In the genomic region with DNA sequence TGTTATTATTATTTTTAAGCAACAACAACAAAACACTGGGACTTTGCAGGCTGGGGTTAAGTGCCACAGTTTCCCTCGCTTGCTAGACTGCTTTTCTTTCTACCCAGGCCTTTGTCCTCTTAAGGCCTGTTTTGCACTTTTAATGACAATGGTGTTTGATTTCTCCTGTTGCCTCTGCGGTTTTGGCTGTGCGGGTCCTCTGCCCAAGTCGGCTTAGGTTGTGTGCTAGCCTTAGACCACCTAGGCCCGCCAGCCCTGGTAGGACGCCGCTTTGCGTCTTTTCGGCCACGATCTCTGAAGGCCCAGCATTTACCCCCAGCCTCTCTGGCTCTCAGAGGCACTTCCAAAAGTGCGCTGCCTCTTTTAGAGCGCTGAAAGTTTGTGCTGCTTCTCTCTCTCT, we compare ENCODE assay signal across 12 mouse cellular contexts. TPM values are rescaled to one million over a fixed set of nuclear protein-coding genes. Genes with fewer than 3 reads are reported as not detected.
DNase-seq lines count a peak whose midpoint lies in the region; ATAC-seq lines count a peak whose summit lies in the region.
"Had no signal": no experiment of that assay in that cellular context is flagged by ENCODE, and none has a peak within 500 bp of the region (broad histone marks: within the 10 kb centered on the region; RNA-seq: fewer than 3 reads in every experiment).

No protein-coding gene starts in this region.

- ATAC-seq in midbrain, embryonic 11.5 days (ENCODE audit: low FRiP score), result no peak
- no peak for ATAC-seq in midbrain, embryonic 14.5 days (ENCODE audit: low FRiP score, low TSS enrichment)
- ATAC-seq in embryonic facial prominence, embryonic 14.5 days (ENCODE audit: low read depth), result no peak
- ATAC-seq in limb, embryonic 12.5 days (ENCODE audit: insufficient number of reproducible peaks, insufficient read depth, low FRiP score, low TSS enrichment, low read depth), result no peak

- H3K9ac ChIP-seq in midbrain, embryonic 11.5 days (ENCODE audit: low read length), result no peak overlapping the region
- H3K9ac ChIP-seq in midbrain, embryonic 14.5 days (replicated peaks; ENCODE audit: low read length), result no peak overlapping the region
- H3K9ac ChIP-seq in embryonic facial prominence, embryonic 14.5 days (ENCODE audit: low read depth, low read length), result peak overlapping the region; percentile 66
- H3K9ac ChIP-seq in limb, embryonic 12.5 days (replicated peaks), result no peak overlapping the region

- no peaks in the 10 kb centered on the region for H3K9me3 ChIP-seq in midbrain, embryonic 11.5 days (ENCODE audit: control insufficient read depth, low read length)
- H3K9me3 ChIP-seq in midbrain, embryonic 14.5 days (ENCODE audit: control insufficient read depth, low read length), result no peaks in the 10 kb centered on the region
- H3K9me3 ChIP-seq in embryonic facial prominence, embryonic 14.5 days (ENCODE audit: control insufficient read depth, low read length), result no peaks in the 10 kb centered on the region
- no peaks in the 10 kb centered on the region for H3K9me3 ChIP-seq in limb, embryonic 12.5 days

- H3K36me3 ChIP-seq in midbrain, embryonic 11.5 days (ENCODE audit: control insufficient read depth, insufficient read depth, low read length), result no peaks in the 10 kb centered on the region
- no peaks in the 10 kb centered on the region for H3K36me3 ChIP-seq in midbrain, embryonic 14.5 days (ENCODE audit: control insufficient read depth, insufficient read depth, low read length)
- H3K36me3 ChIP-seq in embryonic facial prominence, embryonic 14.5 days (ENCODE audit: control insufficient read depth, insufficient read depth, low read length), result no peaks in the 10 kb centered on the region
- H3K36me3 ChIP-seq in limb, embryonic 12.5 days, result no peaks in the 10 kb centered on the region
- H3K36me3 ChIP-seq: G1E had no signal

- no peak overlapping the region for H3K4me3 ChIP-seq in midbrain, embryonic 11.5 days (ENCODE audit: low read depth, low read length)
- no peak overlapping the region for H3K4me3 ChIP-seq in midbrain, embryonic 14.5 days (replicated peaks; ENCODE audit: low read depth, low read length)
- peak overlapping the region; percentile 42 for H3K4me3 ChIP-seq in embryonic facial prominence, embryonic 14.5 days (ENCODE audit: low read depth, low read length)
- H3K4me3 ChIP-seq in limb, embryonic 12.5 days (replicated peaks), result no peak overlapping the region

- peaks cover 16% of the 10 kb centered on the region for H3K4me1 ChIP-seq in midbrain, embryonic 11.5 days (ENCODE audit: control insufficient read depth, insufficient read depth, low read length)
- H3K4me1 ChIP-seq in midbrain, embryonic 14.5 days (ENCODE audit: control insufficient read depth, insufficient read depth, low read length), result peaks cover 9% of the 10 kb centered on the region; the same call in 1 of the 2 replicates
- H3K4me1 ChIP-seq in embryonic facial prominence, embryonic 14.5 days (ENCODE audit: control insufficient read depth, insufficient read depth, low read length), result 0 out of 2 replicates have a peak, but pooled peaks cover 3% of the 10 kb centered on the region
- H3K4me1 ChIP-seq in limb, embryonic 12.5 days (replicated peaks), result peaks cover 36% of the 10 kb centered on the region

- DNase-seq in heart, adult 11 months, result peak; percentile 69
- DNase-seq in heart, adult 9 months (ENCODE audit: low spot score in 2 of 2), result no peak
- peak; percentile 94 for DNase-seq in midbrain, embryonic 11.5 days (ENCODE audit: low spot score, missing footprints)
- no peak for DNase-seq in midbrain, embryonic 14.5 days
- DNase-seq in embryonic facial prominence, embryonic 14.5 days (ENCODE audit: low spot score), result no peak
- no peak for DNase-seq in layer of hippocampus, postnatal 25 days (ENCODE audit: extremely low spot score in 1 of 2, low spot score in 1 of 2)
- no peak for DNase-seq in urinary bladder, postnatal 36 days (ENCODE audit: low spot score in 2 of 2)
- DNase-seq: gastrocnemius, postnatal 14 days; heart, postnatal 14 days had no signal

- no peak overlapping the region for H3K4me2 ChIP-seq in midbrain, embryonic 11.5 days
- H3K4me2 ChIP-seq in midbrain, embryonic 14.5 days (ENCODE audit: low read length), result no peak overlapping the region
- H3K4me2 ChIP-seq in embryonic facial prominence, embryonic 14.5 days (ENCODE audit: low read depth, low read length), result peak overlapping the region; percentile 64
- H3K4me2 ChIP-seq in limb, embryonic 12.5 days, result 0 out of 2 replicates have a peak overlapping the region, but pooled peaks have one; percentile 53

- no peak overlapping the region for H3K27ac ChIP-seq in midbrain, embryonic 11.5 days (ENCODE audit: low read depth, low read length)
- H3K27ac ChIP-seq in midbrain, embryonic 14.5 days (replicated peaks; ENCODE audit: low read depth, low read length), result no peak overlapping the region
- peak overlapping the region; percentile 67 for H3K27ac ChIP-seq in embryonic facial prominence, embryonic 14.5 days (replicated peaks; ENCODE audit: low read depth, low read length)
- H3K27ac ChIP-seq in limb, embryonic 12.5 days, result no peak overlapping the region
- H3K27ac ChIP-seq: stomach, postnatal 0 days had no signal

- peaks cover 61% of the 10 kb centered on the region for H3K27me3 ChIP-seq in midbrain, embryonic 11.5 days (ENCODE audit: control insufficient read depth, insufficient read depth, low read length)
- peaks cover 64% of the 10 kb centered on the region for H3K27me3 ChIP-seq in midbrain, embryonic 14.5 days (ENCODE audit: control insufficient read depth, insufficient read depth, low read length)
- peaks cover 46% of the 10 kb centered on the region for H3K27me3 ChIP-seq in embryonic facial prominence, embryonic 14.5 days (replicated peaks; ENCODE audit: control insufficient read depth, insufficient read depth, low read length)
- peaks cover 63% of the 10 kb centered on the region for H3K27me3 ChIP-seq in limb, embryonic 12.5 days

- 0% methylated on average over 12 of the region's 12 CpGs for WGBS in midbrain, embryonic 11.5 days
- WGBS in midbrain, embryonic 14.5 days, result 1% methylated on average over 12 of the region's 12 CpGs
- 6% methylated on average over 12 of the region's 12 CpGs for WGBS in embryonic facial prominence, embryonic 14.5 days
- 1% methylated on average over 12 of the region's 12 CpGs for WGBS in limb, embryonic 12.5 days

RNA-seq across cellular contexts. Expression of a gene that starts 2.9 kb away (rescaled TPM):
- 1.2 and 1.5 TPM in 2 replicates for polyA plus RNA-seq in midbrain, embryonic 11.5 days (2014; fragmentation: Nextera tagmentation; extraction: Ambion mirVana)
- 0.78 and 1.1 TPM in 2 replicates for polyA plus RNA-seq in midbrain, embryonic 14.5 days (2014; fragmentation: Nextera tagmentation; extraction: Ambion mirVana)
- polyA plus RNA-seq in embryonic facial prominence, embryonic 14.5 days (2014; fragmentation: Nextera tagmentation; extraction: Ambion mirVana), result 13.6 and 16.0 TPM in 2 replicates
- 1.9 and 2.1 TPM in 2 replicates for polyA plus RNA-seq in limb, embryonic 12.5 days (2016; fragmentation: Nextera tagmentation; extraction: Ambion mirVana)
- 10 to 100 TPM; 14.9 to 17.4 TPM for total RNA-seq in layer of hippocampus, postnatal 25 days (2021)
- polyA plus RNA-seq: G1E had no signal

Comparison
In these comparisons a context has a peak if more than half of its experiments do, and no peak if none do; other contexts are left out.
1. DNase-seq: peak in heart, adult 11 months (single experiment) and midbrain, embryonic 11.5 days (single experiment); none in heart, adult 9 months (0 of 2), midbrain, embryonic 14.5 days (single experiment), embryonic facial prominence, embryonic 14.5 days (single experiment), layer of hippocampus, postnatal 25 days (0 of 2) and urinary bladder, postnatal 36 days (0 of 2).
2. H3K4me2 ChIP-seq: peak in embryonic facial prominence, embryonic 14.5 days (single experiment) and limb, embryonic 12.5 days (single experiment); none in midbrain, embryonic 11.5 days (single experiment) and midbrain, embryonic 14.5 days (single experiment).